Mouse (Mus musculus): ENCODE measurements around the gene Use1.

Gene Use1

DNA sequence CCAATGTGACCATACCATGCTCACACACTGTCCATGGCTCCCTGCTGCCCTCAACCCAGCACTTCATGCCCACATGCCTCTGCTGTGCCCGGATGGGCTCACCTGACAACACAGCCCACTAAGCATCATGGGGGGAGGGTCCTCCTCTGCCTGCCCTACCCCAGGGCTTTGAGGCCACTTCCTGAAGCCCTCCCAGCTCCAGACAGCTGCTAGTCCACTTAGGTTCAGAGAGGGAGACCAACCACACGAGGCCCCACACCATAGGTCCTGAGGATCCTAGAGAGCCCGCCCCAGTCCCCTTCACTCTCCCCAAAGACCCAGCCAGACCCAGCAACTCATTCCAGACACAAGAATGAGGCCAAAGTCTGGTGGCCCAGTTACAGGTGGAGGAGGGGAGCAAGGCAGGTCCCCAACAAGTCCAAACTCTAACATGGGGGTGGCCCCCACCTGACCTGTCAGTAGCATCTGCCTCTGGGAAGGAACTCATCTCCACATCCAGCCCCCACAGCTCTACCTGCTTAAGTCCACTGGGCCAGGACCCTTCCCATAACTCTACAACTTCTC lies 12.9 kb downstream of the Use1 start:
- no peak for DNase-seq

DNA sequence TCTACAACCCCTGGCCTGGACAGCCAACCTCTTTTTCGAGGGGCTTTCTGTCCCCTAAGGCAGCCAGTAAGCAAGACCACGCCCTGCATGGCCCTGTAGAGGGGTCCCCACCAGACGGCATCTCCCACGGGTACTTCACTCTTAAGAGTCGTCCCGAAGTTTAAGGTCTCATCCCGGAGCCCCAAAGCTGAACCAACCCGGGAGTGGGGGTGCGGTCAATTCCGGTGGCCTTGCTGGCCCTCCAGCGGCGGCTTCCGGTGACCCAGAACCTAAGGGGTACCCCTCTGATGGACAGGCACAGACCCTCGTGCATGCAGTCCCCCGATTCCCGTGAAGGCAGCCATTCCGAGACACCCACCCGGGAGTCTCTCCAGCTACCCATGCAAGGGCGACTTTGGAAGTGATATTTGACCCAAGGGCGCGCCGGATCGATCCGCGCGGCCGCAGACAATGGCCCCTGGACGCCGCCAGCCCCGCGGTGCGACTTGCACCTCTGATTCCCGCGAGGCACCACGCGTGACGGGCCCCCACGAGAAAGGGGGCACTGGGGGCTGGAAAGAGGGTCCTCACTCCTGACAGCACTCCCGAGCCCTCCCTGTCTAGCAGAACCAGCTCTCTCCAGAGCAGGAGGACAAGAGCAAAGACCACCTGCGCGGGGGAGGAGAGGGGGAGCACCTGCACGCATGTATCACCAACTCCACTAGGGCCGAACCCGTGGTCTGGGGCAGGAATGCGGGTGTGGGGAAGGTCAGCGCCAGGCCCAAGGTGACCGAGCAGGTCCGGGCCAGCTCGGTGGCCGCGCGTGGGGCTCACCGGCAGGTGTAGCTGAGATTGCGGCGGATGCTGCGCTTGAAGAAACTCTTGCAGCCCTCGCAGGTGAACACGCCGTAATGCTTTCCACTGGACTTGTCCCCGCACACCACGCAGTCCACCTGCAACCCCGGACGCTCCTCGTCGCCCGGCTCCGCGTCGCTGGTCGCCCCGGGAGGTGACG lies 13.8 kb downstream of the Use1 start:
- no peak for DNase-seq

DNA sequence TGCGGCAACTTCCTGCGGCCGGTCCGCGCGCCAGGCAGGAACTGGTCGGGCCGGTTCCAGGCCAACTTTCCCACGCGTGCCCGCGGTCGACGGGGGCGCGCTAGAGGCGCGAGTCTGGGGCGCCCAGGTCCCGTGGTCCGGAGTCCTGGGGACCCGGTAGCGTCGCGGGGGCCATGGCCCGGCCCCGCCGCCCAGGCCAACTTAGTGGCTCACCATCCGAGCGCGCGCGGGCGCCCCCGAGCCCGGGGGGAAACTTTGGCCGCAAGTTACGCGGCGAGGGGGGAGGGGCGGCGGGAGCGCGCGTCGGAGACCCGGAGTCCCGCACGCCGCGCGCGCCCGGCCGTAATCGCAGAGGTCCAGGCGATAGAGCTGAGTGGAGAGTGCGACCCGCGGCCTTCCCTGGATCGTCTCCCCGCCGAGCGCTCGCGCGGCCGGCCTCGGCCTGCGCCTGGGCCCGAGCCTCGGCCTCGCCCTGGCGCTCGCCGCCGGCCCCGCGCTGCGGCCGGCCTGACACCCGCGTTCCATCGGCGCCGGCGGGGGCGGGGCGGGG lies 14.8 kb downstream of the Use1 start, which contains the start of gene Nr2f6:
Gene Nr2f6 (minus strand): TSS at position 540 of the 550 bp plus-strand sequence.
- peak; percentile 48 for DNase-seq

DNA sequence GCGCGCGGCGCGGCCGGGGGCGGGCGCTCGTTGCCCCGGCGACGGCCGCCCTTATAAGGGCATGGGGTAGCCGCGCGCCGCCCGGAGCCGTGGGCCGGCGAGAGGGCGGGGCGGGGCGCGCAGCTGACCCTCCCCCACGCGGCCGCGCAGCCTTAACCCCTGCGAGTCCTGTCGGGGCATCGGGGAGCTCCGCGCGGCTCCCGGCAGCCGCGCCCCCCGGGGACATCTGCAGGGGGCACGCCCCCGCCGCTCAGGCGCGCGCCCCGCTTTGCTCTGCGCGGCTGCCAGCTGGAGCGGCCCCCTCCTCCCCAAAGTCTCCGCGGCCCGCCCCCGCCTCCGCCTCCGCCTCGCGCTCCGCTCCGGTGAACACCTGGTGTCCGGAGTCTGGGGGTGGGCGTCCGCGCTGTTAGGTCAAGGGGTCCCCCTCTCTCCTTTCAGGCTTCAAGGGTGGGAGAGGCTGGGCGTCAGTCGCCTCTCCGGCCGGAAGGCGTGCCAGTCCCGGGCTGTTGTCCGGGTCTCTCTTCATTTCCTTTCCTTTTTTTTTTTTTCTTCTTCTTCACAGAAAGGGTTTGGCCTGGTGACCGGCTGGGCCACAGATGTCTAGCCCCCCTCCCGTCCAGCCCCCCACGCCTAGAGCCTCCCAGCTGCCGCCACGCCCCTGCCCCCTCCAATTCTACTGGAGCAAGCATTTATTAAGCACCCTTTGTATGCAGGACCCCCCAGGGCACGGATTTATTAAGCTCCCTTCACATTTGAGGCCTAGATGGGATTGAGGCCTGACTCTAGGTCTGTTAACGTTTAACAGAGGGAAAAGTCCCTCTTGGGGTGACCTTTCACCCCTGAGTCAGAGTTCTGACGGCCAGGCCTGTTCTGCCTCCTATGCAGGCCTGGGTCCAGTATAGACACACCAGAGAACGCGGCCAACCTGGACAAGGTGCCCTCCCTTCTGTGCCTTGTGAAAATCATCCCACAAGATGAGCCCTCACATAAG lies 15.6 kb downstream of the Use1 start:
- peak; percentile 76 for DNase-seq

DNA sequence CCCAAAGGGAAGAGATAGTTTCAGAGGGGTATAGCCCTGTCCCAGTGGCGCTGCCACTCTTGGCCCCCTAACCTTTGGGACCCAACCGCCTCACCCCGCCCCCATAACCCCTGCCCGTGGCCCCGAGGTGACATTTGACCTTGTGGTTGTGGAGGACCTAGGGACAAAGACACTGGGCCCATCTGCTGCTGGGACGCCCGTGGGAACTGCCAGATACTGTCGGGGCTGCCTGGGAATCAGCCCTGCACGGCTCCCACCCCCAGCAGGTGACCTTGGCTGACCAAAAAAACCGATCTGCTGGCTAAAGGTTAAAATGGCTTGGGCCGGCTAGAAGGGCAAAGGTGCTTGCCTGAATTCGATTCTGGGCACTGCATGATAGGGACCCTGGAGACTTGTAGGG lies 16.7 kb downstream of the Use1 start:
- DNase-seq = no peak

DNA sequence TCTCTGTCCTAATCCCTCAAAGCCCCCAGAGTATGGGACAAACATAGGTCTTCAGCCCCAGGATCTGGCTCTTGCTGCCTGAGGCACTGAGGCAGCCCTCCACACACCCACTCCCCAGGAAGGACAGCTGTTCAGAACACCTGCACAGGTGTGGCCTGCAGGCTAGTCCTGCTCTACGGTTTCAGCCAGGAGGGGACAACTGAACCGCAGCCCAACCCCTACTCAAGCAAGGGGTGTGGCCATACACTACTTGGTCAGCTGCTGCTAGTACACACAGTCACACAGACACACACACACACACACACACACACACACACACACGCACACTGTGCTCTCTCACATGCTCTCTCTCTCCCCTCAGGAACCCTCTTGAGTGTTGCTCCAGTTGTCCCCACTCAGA lies 17.2 kb downstream of the Use1 start:
- no peak for DNase-seq

DNA sequence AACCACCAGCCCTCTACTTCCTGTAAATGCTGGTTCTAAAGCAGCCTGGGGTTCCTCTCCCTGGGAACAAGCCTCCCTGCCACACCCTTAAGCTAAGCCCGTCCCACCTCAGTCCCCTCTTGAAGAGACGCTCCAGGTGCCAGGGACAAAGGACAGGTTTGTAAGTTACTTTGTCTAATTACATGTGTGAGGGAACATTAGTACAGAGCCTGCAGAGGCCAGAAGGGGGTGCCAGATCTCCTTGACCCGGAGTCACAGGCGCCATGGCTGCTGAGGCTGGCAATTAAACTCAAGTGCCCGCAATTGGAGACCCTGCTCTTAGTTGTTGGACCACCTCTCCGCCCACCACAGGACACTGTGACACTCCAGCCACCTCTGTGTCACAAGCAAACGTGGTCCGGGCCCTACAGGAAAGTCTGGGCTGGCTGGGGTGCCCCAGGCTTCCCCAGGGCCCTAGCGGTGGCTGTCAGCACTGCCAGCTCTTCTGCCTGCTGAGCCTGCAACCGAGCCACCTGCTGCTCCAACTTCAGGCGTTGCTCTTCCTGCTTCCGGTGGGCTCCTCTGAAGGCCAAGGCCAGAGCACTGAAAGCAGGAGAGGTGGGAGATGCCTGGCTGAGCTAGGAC lies 18.7 kb downstream of the Use1 start:
- DNase-seq = no peak

DNA sequence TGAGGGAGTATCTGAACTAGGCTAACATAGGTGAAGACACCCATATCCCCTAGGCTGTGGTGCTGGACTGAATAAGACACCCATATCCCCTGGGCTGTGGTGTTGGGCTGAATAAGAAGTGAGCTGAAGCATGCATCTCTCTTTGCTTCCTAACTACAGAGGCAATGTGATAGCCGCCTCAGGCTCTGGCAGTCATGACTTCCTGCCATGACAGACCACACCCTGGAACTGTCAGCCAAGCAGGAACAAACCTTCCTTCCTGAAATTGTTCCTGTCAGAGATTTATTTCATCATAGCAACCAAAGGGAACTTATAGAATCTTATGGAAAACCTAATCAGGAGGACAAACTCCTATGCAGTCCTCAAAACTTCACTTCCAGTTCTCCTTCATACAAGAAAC lies 21.6 kb downstream of the Use1 start:
- DNase-seq = no peak

DNA sequence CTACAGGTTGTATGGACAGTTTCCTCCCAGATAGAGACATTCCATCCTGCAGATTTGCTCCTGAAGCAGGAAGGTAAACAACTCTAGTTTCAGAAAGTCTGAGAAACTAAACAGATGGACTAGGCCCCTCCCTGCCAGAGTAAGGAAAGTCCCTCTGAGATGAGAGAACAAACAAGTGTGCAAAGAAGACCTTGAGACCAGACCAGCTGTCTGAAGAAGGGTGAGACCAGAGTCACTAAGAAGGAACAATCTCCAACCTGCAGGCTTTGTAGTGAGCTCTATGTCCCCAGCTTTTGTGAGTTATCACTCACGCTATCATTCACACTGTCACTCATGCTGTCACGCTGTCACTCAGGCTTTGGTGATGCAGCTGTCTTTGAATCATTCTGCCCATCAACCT lies 25.0 kb downstream of the Use1 start:
- no peak for DNase-seq

DNA sequence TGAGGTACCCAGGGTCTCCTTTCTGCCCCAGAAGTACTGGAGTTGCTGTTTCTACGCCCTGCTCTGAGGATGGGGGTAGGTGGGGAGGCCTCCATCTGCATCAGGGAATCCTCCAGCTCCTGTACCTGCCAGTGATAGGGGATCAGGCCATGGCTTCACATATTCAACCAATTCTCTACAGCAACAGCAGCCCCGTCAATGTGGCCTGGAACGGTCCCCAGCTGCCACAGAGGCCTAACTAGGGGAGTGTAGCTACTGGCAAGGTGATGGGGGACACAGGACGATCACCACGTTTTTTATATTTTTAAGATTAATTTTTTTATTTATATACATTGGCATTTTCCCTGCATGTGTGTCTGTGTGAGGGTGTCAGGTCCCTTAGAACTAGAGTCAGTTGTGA lies 25.7 kb downstream of the Use1 start:
- DNase-seq = no peak

DNA sequence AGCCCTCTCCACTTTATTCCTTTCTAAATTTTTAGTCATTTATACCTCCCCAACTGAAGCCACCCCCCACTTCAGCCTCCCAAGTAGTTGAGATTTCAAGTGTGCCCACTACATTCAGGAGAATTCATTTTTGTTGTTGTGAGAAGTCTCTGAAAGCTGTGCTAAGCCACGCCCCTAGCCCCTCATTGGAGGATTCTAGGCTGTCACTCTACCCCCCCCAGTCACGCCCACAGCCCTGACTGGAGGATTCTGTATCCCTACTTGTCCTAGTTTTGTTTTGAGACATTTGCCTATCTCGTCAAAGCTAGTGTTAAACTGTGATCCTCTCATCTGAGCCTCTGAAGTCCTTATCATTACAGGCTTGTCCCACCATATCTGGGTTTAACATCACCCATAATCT lies 26.2 kb downstream of the Use1 start:
- DNase-seq = no peak

DNA sequence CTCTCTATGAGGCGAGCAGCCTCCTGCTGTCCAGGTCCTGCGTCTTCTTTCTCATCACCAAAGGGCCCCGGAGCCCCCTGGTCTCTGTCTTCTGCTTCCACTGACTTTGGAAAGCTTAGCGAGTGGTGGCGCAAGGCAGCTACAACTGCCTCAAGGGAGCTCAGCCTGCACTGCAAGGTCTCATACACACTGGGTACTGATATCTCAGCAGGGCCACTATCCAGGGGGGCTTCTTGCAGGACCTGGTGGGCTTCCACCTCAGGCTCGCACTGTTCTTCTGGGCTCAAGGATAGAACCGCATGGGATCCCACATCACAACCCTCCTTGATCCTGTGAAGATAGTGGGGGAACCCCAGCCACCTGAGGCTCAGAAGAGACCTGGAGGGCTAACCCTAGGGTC lies 27.8 kb downstream of the Use1 start:
- DNase-seq = no peak

DNA sequence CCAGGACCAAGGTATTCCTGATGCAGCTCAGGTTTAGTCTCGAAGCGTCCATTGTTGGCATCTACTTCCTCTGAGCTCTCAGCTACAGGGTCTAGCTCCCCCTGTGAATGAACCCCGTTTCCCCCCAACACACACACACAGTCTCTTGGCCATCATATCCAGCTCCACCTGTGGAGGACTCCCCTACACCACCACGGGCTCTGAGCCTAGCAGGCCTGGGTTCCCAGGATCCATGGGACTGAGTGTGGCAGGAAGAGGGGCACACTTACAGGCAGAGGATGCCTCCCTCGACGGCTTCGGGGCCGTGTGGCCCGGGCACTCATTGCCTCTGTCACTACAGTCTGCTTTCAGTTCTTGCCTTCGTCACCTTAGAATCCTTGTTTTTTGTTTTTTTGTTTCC lies 28.4 kb downstream of the Use1 start:
- no peak for DNase-seq

DNA sequence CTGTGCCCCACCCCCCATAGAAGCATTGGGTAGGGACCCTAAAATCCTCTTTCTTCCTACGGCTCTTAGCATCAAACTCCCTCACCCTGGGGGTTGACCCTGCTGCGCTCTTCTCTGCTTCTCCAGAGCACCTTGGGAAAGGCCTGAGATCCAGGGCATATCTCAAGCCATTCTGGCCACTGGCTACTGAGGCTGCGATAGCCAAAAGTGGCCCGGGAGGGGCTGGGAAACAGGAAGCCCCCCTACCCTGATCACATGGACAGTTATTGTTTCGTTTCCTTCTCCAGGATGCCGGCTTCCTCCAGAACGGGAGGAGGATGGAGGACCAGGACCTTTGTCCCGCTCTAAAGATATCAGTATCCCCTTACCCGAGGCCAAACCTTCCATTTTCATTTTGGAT lies 29.0 kb downstream of the Use1 start, which contains the start of gene Ushbp1:
Gene Ushbp1 (minus strand): TSS at position 174 of the 400 bp plus-strand sequence.
- no peak for DNase-seq

DNA sequence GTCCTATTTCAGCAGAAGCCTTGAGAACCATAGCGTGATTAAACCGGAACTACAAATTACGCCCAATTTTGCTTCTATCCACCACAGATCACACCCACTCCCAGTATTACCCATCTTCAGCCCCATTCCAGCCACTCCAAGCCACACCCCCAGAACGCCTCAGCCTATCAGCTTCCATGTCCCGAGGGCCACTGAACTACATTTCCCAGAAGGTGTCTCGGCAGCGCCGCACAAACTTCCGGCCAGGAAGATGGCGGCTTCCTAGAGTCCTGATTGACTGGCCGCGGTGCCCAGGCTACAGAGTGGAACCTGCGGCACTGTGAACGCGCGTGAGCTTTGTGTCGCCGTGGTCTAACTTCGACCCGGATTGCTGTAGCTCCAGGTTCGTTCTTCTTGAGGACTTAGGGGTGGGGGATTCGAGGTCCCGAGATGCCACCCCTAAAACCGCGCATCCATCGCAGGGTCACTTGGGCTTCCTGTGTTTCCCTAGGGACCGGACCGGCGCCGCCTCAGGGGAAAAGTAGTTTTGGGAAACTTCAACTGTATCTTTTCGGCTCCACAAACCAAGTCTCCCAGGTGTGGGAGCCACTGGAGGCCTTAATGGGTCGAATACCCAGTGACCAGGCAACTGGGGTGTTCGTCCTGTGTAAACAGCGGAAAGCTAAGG lies 30.1 kb downstream of the Use1 start, which contains the start of gene Babam1:
Gene Babam1 (plus strand): TSS at position 223 of the 667 bp plus-strand sequence.
- peak; percentile 96 for DNase-seq

DNA sequence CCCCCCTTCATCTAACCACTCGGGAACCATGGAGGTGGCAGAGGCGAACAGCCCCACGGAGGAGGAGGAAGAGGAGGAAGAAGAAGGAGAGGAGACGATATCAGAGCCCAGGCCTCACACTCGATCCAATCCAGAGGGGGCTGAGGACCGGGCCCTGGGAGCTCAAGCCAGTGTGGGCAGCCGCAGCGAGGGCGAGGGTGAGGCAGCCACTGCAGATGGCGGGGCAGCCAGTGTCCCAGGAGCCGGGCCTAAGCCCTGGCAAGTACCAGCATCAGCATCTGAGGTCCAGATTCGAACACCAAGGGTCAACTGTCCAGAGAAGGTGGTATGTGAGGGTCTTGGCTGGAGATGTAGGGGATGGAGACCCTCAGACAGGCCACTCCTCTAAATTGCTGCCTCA lies 31.1 kb downstream of the Use1 start:
- DNase-seq = no peak

DNA sequence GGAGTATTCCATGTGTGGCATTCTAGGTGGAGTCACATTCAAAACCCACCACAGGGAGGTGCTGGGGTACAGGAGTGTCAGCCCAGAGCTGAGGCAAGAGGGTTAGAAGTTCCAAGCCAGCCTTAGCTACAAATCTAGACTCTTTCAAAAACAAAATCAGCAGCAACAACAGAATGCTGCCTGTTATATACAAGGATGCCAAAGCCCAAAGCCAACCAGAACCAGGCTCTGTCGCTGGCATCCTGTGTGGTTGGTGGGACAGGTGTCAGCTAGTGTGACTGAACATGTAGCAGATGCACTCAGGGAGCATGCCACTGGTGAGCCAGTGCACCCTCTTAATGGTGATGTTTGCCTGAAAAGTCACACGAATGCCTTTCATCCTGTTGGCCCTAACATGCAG lies 34.2 kb downstream of the Use1 start:
- DNase-seq = no peak

DNA sequence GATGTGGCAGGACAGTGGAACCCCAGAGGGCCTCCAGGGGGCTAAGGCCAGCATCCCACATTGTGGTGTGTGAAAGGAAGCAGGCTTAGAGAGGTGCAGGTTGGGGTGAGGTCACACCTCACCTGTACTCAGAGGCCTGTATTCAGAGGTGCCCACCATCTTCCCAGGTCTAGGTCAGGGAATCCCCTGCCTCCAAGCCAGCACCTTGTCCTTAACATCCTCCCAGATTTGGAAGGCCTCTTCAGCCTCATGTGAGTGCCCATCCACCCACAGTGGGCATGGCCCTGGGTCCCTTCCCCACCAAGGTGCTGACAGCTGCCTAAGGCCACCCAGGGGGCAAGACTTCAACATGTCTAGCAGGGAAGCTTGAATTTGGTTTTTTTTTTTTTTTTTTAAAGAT lies 34.8 kb downstream of the Use1 start:
- DNase-seq = no peak

DNA sequence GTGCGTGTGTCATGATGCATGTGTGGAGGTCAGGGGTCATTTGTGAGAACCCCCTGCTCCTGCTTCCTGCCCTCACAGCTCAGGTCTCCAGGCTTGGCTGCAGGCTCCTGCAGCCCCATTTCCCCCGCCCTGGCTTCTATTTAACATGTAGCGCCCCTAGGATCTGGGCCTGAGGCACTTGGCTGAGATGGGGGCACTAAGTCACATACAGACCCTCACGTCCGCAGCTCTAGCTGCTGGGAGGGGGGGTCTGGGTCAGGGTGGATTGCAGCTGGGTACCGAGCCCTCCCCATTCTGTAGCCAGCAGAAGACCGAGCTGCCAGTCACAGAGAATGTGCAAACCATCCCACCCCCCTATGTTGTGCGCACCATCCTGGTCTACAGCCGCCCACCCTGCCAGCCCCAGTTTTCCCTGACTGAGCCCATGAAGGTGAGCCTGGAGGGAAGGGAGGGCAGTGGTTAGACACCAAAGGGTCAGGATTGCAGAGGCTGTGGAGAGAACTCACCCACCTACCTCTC lies 35.9 kb downstream of the Use1 start:
- DNase-seq = no peak

DNA sequence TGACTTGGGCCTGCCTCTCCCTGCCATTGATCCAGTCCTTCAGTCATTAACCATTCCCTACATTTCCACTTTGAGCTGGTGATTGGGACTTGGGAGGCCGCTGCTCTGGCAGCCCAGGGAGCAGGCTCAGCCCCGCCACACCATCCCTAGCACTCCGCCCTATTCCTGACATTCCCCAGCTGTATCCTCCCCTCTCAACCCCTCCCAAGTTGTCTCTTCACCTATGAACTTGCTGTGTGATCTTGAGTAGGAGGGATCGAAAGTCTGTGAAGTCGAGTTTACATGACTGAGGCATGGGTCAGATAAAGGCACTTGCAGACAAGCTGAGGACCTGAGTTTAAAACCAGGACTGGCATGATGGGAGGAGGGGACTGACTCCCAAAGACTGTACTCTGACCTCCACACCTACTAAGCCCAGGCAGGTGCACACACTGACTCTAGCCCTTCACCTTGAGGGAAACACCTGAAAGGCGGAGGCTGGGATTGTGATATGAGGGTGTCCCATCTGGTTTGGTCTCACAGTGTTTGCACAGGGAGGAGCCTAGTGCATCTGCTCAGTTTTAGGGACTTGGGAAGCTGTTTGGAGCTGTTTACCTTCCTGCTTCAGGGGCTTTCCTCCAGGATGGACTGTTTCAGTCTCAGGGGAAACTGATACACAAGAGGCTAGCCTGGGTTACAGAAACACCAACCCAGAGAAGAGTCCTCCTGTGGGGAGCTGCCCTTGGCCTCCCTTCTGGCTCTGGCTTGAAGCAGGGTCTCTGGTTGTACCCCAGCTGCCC lies 36.6 kb downstream of the Use1 start:
- DNase-seq = no peak

All from right cerebral cortex, adult 18-20 months (tissue).